Mouse (Mus musculus) G1E (cell line): ENCODE measurements around the gene Btbd9. TPM values are rescaled to one million over a fixed set of nuclear protein-coding genes. Genes with fewer than 3 reads are reported as not detected.
"Not testable (repeated sequence)": the region's sequence is repeated elsewhere in the genome, so short reads cannot be mapped to it uniquely, and the experiment has no call there.

ENCODE experiments used
- ATAC-seq: 2 replicates; pipeline ENCODE4 v1.8.0; 2016; ENCODE audit warnings: mild to moderate bottlenecking; ENCODE audit not compliant: insufficient number of reproducible peaks, poor library complexity, low FRiP score, severe bottlenecking; ENCODE audit errors: extremely low read depth
- DNase-seq: peaks from one replicate; pipeline ENCODE4 v3.0.0; 2012; ENCODE audit warnings: low spot score
- H3K27me3 ChIP-seq: 2 replicates; pipeline ENCODE4 v1.6.1; 2012; ENCODE audit warnings: mild to moderate bottlenecking, low read length, inconsistent platforms; ENCODE audit not compliant: insufficient read depth
- H3K36me3 ChIP-seq: replicated peaks from 2 replicates; pipeline ENCODE3; 2012; ENCODE audit warnings: mild to moderate bottlenecking, inconsistent platforms
- H3K4me1 ChIP-seq: 2 replicates; pipeline ENCODE4 v1.6.1; 2012; ENCODE audit warnings: low read depth, low read length, inconsistent platforms, mixed read lengths; ENCODE audit not compliant: insufficient read depth
- H3K4me3 ChIP-seq: 2 replicates; pipeline ENCODE4 v1.5.1; 2012; ENCODE audit warnings: low read depth, mild to moderate bottlenecking, inconsistent platforms, low read length, moderate library complexity, mixed read lengths
- H3K9me3 ChIP-seq: replicated peaks from 2 replicates; pipeline ENCODE4 v1.6.1; 2012; ENCODE audit warnings: inconsistent platforms
- CTCF ChIP-seq: IDR thresholded peaks from 2 replicates; pipeline ENCODE4 v1.5.1; 2012; ENCODE audit warnings: low read depth, low read length, inconsistent platforms, mixed read lengths
- GATA1 ChIP-seq: IDR thresholded peaks from 2 replicates; pipeline ENCODE4 v1.6.1; 2012; ENCODE audit warnings: borderline replicate concordance, low read length, inconsistent platforms, mixed read lengths
- GATA2 ChIP-seq: IDR thresholded peaks from 2 replicates; pipeline ENCODE4 v1.6.1; 2012; ENCODE audit warnings: low read depth, low read length, inconsistent platforms, borderline replicate concordance
- POLR2AphosphoS5 ChIP-seq: IDR thresholded peaks from 2 replicates; pipeline ENCODE4 v1.6.1; 2012; ENCODE audit warnings: low read depth, low read length, inconsistent platforms; ENCODE audit not compliant: insufficient replicate concordance
- TAL1 ChIP-seq: conservative IDR thresholded peaks from 2 replicates; pipeline ENCODE4 v1.6.1; 2012; ENCODE audit warnings: low read depth, low read length, inconsistent platforms, mixed read lengths
- polyA plus RNA-seq: library from polyadenylated mRNA; stranded (reverse); fragments of >175 nt; gene quantifications from 2 replicates; pipeline ENCODE4 v1.2.3, GENCODE M21; 2012
- total RNA-seq, 2 experiments: library from RNA; stranded (forward) in 1 of 2; stranded (reverse) in 1 of 2; fragments of 200-1000 nt in 1 of 2; fragments of >200 nt in 1 of 2; fragmentation: Nextera tagmentation in 1 of 2; gene quantifications; 2 replicates each; pipeline ENCODE4 v1.2.3; 2014 to 2017

Btbd9 gene
- 37.5 and 57.5 TPM in 2 replicates for total RNA-seq (2014; fragmentation: Nextera tagmentation)
- 25.5 and 33.6 TPM in 2 replicates for total RNA-seq (2017)
- polyA plus RNA-seq, result 68.4 and 97.3 TPM in 2 replicates

DNA sequence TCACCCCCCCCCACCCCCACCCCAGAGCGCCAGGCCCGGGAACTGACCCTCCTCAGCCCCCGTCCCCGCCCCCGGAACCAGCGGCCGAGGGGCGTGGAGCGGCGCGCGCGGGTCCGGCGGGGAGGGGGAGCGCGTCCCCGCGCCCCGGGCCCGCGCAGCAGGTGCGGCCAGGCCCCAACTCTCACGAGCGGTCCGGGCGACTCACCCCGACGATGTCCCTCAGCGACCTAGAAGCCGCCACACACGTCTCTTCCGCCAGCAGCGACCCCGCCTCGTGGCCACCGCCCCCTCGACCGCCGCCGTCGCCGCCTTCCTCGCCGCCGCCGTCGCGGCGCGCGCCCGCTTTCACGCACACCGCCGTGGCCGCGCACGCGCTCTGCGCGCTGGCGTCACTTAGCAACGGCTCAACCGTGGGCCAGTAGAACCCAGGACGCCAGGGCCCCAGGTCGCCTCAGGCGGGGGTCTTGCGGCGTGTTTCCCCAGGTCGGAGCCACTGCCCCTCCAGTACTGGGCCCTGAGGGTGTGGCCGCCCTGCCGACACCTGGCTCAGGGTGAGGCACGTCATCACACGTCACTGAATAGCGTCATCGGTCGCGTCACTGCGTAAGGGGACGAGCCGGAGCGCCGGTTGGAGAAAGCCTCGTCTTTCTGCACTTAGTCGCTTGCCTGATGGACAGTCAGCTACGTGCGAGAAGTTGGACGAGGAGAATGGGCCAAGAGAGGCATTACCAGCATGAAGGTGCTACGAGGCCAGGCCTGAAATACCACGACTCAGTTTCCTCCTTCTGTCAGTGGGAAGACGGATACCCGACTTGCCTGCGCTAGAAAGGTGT lies at the start of gene Btbd9:
Btbd9 (minus strand) TSS at position 548 of the 833 bp plus-strand sequence.
- peak; percentile 89 for ATAC-seq

DNA sequence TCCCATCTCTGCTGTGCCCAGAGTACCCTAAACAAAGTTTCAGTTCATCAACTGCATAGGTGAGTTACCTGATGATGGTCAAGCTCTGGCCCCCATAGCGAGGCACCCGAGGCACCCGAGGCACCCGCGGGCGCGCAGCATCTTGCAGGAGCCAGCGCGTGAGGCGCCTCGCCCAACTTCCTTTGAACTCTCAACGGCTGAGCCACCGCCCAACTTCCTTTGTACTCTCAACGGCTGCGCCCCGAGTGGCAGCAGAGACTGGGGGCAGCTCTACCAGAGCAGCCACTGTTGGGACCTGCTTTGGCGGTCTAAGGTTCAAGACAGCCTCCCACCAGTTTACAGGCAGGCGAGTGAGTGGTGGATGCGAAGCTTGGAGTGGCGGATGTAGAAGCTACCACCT lies 47.8 kb upstream of the Btbd9 start, which contains the start of gene Dnah8:
Dnah8 (plus strand) TSS at position 223 of the 400 bp plus-strand sequence.
- H3K9me3 ChIP-seq, result peaks cover 15% of the 10 kb centered on the region
- H3K4me1 ChIP-seq, H3K27me3 ChIP-seq, DNase-seq, H3K4me3 ChIP-seq: not testable (repeated sequence)
- H3K36me3 ChIP-seq, result peaks cover 16% of the 10 kb centered on the region
- peak; percentile 50; the same call in 1 of the 2 replicates for ATAC-seq

More for the DNA sequence above, at the start of gene Btbd9:
- peaks cover 34% of the 10 kb centered on the region for H3K4me1 ChIP-seq
- H3K36me3 ChIP-seq, result peaks cover 9% of the 10 kb centered on the region
- no peaks in the 10 kb centered on the region for H3K9me3 ChIP-seq
- H3K27me3 ChIP-seq, result no peaks in the 10 kb centered on the region
- peak; percentile 95 for DNase-seq
- TF ChIP-seq POLR2AphosphoS5 (no peak; the same call in 1 of the 2 replicates), TAL1 (no peak), CTCF (no peak), GATA1 (no peak), GATA2 (no peak)
- H3K4me3 ChIP-seq, result peak within 1 kb of the TSS; percentile 75

- Histone ChIP-seq H3K9me3 (peaks cover 11% of the 10 kb centered on the region), H3K4me1 (peaks cover 9% of the 10 kb centered on the region; the same call in 1 of the 2 replicates), H3K4me3 (no peak overlapping the region), H3K36me3 (peaks cover 14% of the 10 kb centered on the region), H3K27me3 (no peaks in the 10 kb centered on the region)
- TF ChIP-seq POLR2AphosphoS5, result no peak
- no peak for TF ChIP-seq GATA2
- no peak for TF ChIP-seq TAL1
- TF ChIP-seq GATA1, result no peak
- no peak for TF ChIP-seq CTCF
- ATAC-seq (no peak), DNase-seq (no peak)
These were observed 46.9 kb upstream of the Btbd9 start for GRCm38 (mm10) chr17:30623200-30623599.

DNA sequence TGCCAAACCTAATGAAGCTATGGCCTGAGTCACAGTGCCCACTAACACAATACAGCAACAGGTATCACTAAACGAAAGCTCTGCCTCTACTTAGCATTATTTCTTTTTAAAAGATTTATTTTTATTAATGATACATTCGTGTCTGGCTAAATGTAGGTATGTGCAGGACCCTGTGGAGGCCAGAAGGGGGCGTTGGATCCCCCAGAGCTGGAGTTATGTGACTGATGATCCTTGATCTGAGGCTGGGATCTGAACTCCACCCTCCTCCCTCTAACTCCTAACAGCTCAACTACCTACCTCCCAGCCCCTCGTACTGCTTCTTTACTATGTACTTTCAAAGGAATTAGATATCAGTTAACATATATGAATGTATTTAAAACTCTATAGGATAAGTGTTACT lies 45.2 kb upstream of the Btbd9 start:
- no peaks in the 10 kb centered on the region for H3K27me3 ChIP-seq
- ATAC-seq, result no peak
- no peak for DNase-seq
- H3K4me3 ChIP-seq, result no peak overlapping the region
- H3K9me3 ChIP-seq, result peaks cover 22% of the 10 kb centered on the region
- H3K4me1 ChIP-seq, result peaks cover 18% of the 10 kb centered on the region
- H3K36me3 ChIP-seq, result peaks cover 14% of the 10 kb centered on the region
- TF ChIP-seq GATA2 (no peak), CTCF (0 out of 2 replicates have a peak, but pooled peaks have one; percentile 7), TAL1 (no peak), POLR2AphosphoS5 (no peak), GATA1 (no peak)

GRCm38 (mm10) chr17:30620548-30620947 lies 44.3 kb upstream of the Btbd9 start:
- Histone ChIP-seq H3K4me3 (no peak overlapping the region), H3K4me1 (peaks cover 27% of the 10 kb centered on the region), H3K27me3 (no peaks in the 10 kb centered on the region), H3K9me3 (peaks cover 25% of the 10 kb centered on the region), H3K36me3 (peaks cover 14% of the 10 kb centered on the region)
- no peak for ATAC-seq
- no peak for DNase-seq
- TF ChIP-seq POLR2AphosphoS5, result no peak
- no peak for TF ChIP-seq TAL1
- TF ChIP-seq CTCF, result no peak
- no peak for TF ChIP-seq GATA1
- TF ChIP-seq GATA2, result no peak

DNA sequence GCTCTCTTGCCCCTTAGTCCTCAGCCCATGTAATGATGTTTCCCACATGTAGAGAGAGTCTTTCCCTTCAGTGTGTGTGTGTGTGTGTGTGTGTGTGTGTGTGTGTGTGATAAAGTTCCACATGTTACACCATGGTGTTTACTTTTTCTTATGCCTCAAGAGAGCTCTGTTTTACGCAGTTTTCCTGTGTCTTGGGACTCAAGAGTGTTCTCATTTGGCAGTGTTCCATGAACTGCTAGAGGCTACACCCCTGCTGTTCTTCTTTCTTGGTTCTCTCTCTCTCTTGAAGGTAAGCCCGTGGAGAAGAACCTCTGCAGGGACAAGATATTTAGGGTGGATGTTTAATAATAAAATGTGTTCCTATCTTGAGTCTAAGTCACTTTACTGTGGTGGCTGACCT lies 42.9 kb upstream of the Btbd9 start:
- H3K36me3 ChIP-seq, result peaks cover 14% of the 10 kb centered on the region
- H3K27me3 ChIP-seq, result no peaks in the 10 kb centered on the region
- H3K9me3 ChIP-seq, result peaks cover 28% of the 10 kb centered on the region
- no peak for DNase-seq
- H3K4me1 ChIP-seq, result peaks cover 37% of the 10 kb centered on the region
- no peak for TF ChIP-seq GATA1
- TF ChIP-seq CTCF, result no peak
- no peak for TF ChIP-seq TAL1
- TF ChIP-seq POLR2AphosphoS5, result no peak
- TF ChIP-seq GATA2, result no peak
- ATAC-seq, result no peak
- H3K4me3 ChIP-seq, result no peak overlapping the region
